Mouse (Mus musculus) layer of hippocampus, adult 8-10 months (tissue): ENCODE results near the gene Kdm8. TPM values are rescaled to one million over a fixed set of nuclear protein-coding genes. Genes with fewer than 3 reads are reported as not detected.

Experiments
- DNase-seq, 2 experiments: peaks; one replicate each; pipeline ENCODE4 v3.0.0; 2022; ENCODE audit warnings: low spot score in 2 of 2
- total RNA-seq, 4 experiments: library from RNA; stranded (reverse); gene quantifications; 2 replicates each; pipeline ENCODE4 v1.2.4; 2022

Kdm8 gene
- total RNA-seq, 4 experiments from 2014 or later, result 5.3 to 6.0 (median 5.8) TPM

- no peak for DNase-seq
Measured at GRCm38 (mm10) chr7:125453671-125454070, 9.2 kb downstream of the Kdm8 start.

GRCm38 (mm10) chr7:125462200-125462599, 17.7 kb downstream of the Kdm8 start:
- DNase-seq, result no peak

GRCm38 (mm10) chr7:125469937-125470336, 25.5 kb downstream of the Kdm8 start:
- peak in 1 of 2 experiments; percentile 68 for DNase-seq

GRCm38 (mm10) chr7:125470901-125471300, 26.4 kb downstream of the Kdm8 start:
- no peak for DNase-seq

GRCm38 (mm10) chr7:125471991-125472741, 27.7 kb downstream of the Kdm8 start:
- peak; percentile 50 to 83 for DNase-seq

GRCm38 (mm10) chr7:125474535-125474934, 30.1 kb downstream of the Kdm8 start:
- DNase-seq, result no peak

- no peak for DNase-seq
Measured at GRCm38 (mm10) chr7:125475601-125476251, 31.2 kb downstream of the Kdm8 start.

- DNase-seq, result no peak
Measured at GRCm38 (mm10) chr7:125478391-125478984, 34.0 kb downstream of the Kdm8 start.

- DNase-seq, result no peak
Measured at GRCm38 (mm10) chr7:125480518-125480917, 36.0 kb downstream of the Kdm8 start.

GRCm38 (mm10) chr7:125482339-125482738, 37.9 kb downstream of the Kdm8 start:
- DNase-seq, result no peak

- DNase-seq, result no peak
Measured at GRCm38 (mm10) chr7:125482886-125483285, 38.4 kb downstream of the Kdm8 start.

- DNase-seq, result no peak
Measured at GRCm38 (mm10) chr7:125484791-125485190, 40.3 kb downstream of the Kdm8 start.

- no peak for DNase-seq
Measured at GRCm38 (mm10) chr7:125486121-125486630, 41.7 kb downstream of the Kdm8 start.

GRCm38 (mm10) chr7:125487126-125487525, 42.6 kb downstream of the Kdm8 start:
- DNase-seq, result no peak

- DNase-seq, result no peak
Measured at GRCm38 (mm10) chr7:125488706-125489105, 44.2 kb downstream of the Kdm8 start.

- DNase-seq, result no peak
Measured at GRCm38 (mm10) chr7:125489636-125490035, 45.2 kb downstream of the Kdm8 start.

- peak; percentile 96 for DNase-seq
Measured at GRCm38 (mm10) chr7:125490947-125491735, 46.7 kb downstream of the Kdm8 start, which contains the start of gene Nsmce1. Nsmce1 (minus strand) TSS chr7:125491596.

GRCm38 (mm10) chr7:125491760-125492159, 47.3 kb downstream of the Kdm8 start:
- DNase-seq, result no peak

GRCm38 (mm10) chr7:125492551-125492950, 48.1 kb downstream of the Kdm8 start:
- DNase-seq, result no peak

- no peak for DNase-seq
Measured at GRCm38 (mm10) chr7:125495864-125496440, 51.5 kb downstream of the Kdm8 start.
